Mouse (Mus musculus) left cerebral cortex, postnatal 10 days (tissue): ENCODE data around the gene Syngr3. TPM values are rescaled to one million over a fixed set of nuclear protein-coding genes. Genes with fewer than 3 reads are reported as not detected.
"Not testable (repeated sequence)": the region's sequence is repeated elsewhere in the genome, so short reads cannot be mapped to it uniquely, and the experiment has no call there.

Experiments used
- DNase-seq, 2 experiments: peaks; one replicate each; pipeline ENCODE4 v3.0.0; 2021 to 2022; ENCODE audit warnings: low spot score in 2 of 2, mixed read lengths in 1 of 2; ENCODE audit errors: extremely low spot score in 1 of 2
- intact Hi-C: fragments of 180-260 bp; cut with DNase I; formaldehyde crosslinking; loops from one replicate; pipeline ENCODE4 v1.15.1; 2025
- total RNA-seq, 2 experiments: library from RNA; stranded (reverse); gene quantifications; 2 replicates each; pipeline ENCODE4 v1.2.3; 2021

Syngr3 gene
- total RNA-seq, 2 experiments from 2014 or later: 248 to 254 TPM

DNA sequence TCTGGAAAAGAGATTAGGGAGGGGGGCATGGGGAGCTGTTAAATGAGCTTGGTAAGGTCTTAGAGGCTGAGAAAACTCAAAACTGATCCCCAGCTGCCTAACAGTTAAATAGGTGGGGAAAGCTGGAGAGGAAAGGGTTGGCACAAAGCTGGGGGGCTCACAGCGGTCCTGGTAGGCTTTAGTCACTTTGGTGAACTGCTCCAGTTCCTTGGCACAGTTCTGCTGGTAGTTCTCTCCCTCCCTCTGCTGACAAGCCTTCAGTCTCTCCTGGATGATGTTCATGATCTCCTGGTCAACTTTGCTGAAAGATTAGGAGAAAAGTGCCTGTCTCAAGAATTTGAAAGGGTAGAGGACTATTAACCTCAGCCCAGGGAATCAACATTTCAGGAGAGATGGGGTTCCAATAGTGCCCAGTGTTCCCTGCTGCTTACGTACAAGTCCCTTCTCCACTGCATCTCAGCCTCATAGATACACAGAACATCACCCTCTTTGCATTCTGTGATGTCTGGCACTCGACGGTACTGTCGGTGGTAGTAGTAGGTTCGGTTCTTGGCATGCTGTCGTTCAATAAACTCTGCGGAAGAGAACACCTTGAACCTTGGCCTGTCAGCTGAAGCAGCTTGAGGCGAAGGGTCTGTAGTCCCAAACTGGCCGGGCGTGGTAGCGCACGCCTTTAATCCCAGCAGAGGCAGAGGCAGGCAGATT lies 32.6 kb upstream of the Syngr3 start:
- no peak for DNase-seq
- intact Hi-C loops: no loop called here

- DNase-seq, intact Hi-C loops: not testable (repeated sequence)
Observed at GRCm38 (mm10) chr17:24721383-24721955, 31.7 kb upstream of the Syngr3 start.

GRCm38 (mm10) chr17:24720616-24721015 lies 30.9 kb upstream of the Syngr3 start:
- DNase-seq, intact Hi-C loops: not testable (repeated sequence)

DNA sequence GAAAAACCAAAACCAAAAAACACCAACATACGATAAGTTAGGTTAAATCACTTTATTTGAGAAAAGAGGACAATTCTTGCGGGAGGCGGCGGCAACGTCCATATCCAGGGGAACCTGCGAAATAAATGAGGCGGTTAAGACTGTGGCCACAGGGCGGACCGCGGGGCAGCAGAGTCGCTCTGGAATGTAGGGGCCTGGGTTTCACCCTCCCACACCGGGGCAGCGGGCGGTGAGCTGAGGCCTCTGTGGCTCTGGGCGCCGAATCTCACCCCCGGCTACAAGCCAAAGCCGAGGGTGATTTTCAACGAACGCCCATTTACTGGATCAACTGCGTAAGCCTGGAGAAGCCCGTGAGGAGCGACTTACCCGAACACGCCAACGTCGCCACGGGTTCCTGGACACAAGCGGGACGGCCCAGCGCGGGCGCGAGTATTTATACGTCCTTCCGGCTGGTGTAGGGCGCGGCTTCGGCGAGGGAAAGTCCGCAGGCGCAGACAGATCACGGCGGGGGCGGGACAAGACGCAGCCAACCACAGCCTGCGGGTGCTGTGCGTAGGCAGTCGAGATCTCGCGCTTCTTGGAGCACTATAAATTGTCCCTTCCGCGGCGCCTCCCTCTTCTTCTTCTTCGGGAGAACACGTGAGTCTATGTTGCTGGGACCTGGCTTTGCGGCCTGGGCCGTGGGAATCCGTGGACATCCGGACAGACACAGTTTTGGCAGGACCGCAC lies 29.9 kb upstream of the Syngr3 start:
- intact Hi-C loops: no loop called here
- peak; percentile 99 to 100 for DNase-seq

- DNase-seq, intact Hi-C loops: not testable (repeated sequence)
Observed at GRCm38 (mm10) chr17:24718938-24719337, 29.2 kb upstream of the Syngr3 start.

GRCm38 (mm10) chr17:24717943-24718342 lies 28.2 kb upstream of the Syngr3 start, which contains the start of the genes Rnf151 and Rps2:
TSS of gene Rnf151 (minus strand) at chr17:24718063.
TSS of gene Rps2 (plus strand) at chr17:24718116.
- no peak for DNase-seq
- intact Hi-C loops: no loop called here

- no peak for DNase-seq
- intact Hi-C loops: no loop called here
Observed at GRCm38 (mm10) chr17:24716166-24716682, 26.5 kb upstream of the Syngr3 start.

GRCm38 (mm10) chr17:24715556-24715955 lies 25.8 kb upstream of the Syngr3 start:
- intact Hi-C loops: no loop called here
- DNase-seq: no peak

GRCm38 (mm10) chr17:24708646-24709045 lies 18.9 kb upstream of the Syngr3 start:
- no peak for DNase-seq
- intact Hi-C loops: no loop called here

GRCm38 (mm10) chr17:24707801-24708425 lies 18.2 kb upstream of the Syngr3 start:
- DNase-seq: no peak
- intact Hi-C loops: no loop called here

DNA sequence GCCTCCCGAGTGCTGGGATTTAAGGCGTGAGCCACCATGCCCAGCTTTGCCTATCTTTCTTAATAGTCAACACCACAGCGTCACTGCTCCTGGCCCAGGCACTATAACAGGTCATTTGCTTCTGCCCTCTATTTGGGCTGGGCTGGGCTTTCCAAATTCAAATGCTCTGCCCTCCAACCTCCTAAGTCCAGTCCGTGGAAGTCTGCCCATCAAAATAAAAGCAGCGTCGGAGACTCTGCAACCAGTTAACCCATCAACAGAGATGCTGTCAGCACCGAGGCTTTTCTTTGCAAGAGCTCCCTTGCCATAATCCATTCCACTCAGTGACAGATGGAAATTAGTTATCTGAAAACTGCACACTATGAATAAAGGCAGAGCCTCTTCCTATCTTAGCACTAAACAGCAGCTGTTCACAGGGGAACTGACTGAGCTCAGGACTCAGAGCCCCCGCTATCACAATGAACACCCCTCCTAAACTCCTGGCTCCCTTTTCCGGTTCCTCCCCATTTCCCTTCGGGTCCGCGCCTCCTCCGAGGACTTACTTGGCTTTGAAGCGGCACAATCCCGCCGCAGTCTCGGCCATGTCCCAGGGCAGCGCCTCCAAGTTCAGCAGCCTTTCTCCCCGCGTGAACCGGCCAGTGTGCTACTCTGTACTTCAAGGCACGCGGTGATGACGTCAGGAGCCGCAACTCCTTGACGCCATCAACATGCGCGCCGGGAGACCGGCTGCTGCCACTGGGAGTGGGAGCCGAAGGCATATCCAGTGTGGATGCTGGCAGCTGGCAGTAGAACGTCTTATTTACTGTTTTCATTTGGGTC lies 17.4 kb upstream of the Syngr3 start, which contains the start of gene Tbl3:
Gene Tbl3 (minus strand): TSS at position 679 of the 819 bp plus-strand sequence.
- intact Hi-C loops: no loop called here
- peak; percentile 94 to 96 for DNase-seq

- intact Hi-C loops: no loop called here
- DNase-seq: no peak
Observed at GRCm38 (mm10) chr17:24705821-24706220, 16.1 kb upstream of the Syngr3 start.

- intact Hi-C loops: no loop called here
- DNase-seq: no peak
Observed at GRCm38 (mm10) chr17:24701251-24701650, 11.5 kb upstream of the Syngr3 start.

- no peak for DNase-seq
- intact Hi-C loops: no loop called here
Observed at GRCm38 (mm10) chr17:24699473-24699872, 9.7 kb upstream of the Syngr3 start.

DNA sequence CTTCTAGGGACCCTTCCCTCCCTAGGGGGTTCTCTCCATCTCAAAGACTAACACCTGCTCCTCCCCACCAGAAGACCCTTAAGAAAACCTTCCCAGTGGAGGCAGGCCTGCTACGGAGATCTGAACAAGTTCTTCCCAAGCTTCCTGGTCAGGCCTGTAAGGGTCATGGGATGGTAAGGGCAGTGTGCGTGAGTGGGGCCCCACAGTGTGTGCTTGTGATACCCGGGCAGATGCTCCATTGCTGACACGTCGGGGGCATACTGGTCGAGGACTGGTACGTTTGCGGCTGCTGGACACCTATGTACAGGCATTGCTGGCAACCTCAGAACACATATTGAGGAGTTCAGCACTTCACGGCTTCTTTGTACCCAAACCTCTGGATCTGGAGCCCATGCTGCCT lies 9.0 kb upstream of the Syngr3 start:
- DNase-seq: no peak
- intact Hi-C loops: no loop called here

DNA sequence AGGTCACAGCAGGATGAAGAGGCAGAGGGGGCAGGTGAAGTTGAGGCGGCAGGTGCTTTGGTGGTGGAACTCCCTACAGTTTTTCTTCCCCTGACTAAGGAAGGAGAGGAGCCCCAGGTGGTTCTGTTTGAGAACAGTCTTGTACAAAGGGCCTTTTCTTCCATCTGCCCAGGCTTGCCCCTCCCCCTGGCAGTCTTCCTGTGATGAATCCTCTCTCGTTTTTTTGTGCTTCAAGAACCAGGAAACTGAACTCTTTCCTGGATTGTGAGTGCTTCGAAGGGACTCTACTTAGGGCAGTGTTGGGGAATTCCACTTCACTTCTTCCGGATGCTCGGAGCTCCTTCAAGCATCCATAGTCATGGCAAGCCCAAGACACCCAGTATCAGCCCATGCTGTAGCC lies 8.2 kb upstream of the Syngr3 start:
- intact Hi-C loops: no loop called here
- DNase-seq: peak in 1 of 2 experiments; percentile 68

DNA sequence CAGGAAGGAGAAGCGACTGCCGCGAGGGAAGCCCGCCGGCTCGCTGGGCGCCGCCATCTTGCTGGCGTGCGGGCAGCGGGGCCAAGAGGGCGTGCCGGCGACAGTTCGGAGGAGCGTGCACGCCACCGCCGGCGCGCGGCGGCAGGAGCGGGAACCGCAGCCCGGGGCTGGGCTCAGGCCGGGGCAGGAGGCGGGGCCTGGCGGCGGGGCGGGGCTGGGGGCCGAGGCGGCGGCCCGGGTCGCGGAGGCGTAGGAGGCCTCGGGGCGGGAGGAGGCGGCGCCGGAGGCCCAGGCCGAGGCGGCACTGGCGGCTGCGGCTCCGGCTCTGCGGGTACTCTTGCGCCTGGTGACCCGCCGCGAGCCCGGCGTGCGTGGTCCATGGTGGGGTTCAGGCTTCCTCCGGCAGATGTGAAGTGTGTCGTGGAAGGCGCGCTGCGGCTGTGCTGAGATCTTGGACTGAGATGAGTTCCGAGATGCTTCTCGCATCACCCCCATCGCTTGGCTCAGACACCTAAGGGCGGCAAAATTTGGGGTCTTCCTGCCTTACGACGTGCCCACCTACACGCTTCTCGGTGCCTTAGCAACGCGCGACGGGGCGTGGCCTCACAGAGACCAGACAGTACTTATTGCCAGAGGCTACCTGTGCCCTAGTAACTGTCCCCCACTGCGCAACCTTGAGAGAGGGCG lies 6.4 kb upstream of the Syngr3 start, which contains the start of the genes Gfer and Noxo1:
Gene Gfer (minus strand): TSS at position 146 of the 687 bp plus-strand sequence.
Gene Noxo1 (plus strand): TSS at position 224 of the 687 bp plus-strand sequence.
- intact Hi-C loops: no loop called here
- peak; percentile 65 to 93 for DNase-seq
